Comparison of ENCODE assay signal across 12 mouse cellular contexts in the genomic region with DNA sequence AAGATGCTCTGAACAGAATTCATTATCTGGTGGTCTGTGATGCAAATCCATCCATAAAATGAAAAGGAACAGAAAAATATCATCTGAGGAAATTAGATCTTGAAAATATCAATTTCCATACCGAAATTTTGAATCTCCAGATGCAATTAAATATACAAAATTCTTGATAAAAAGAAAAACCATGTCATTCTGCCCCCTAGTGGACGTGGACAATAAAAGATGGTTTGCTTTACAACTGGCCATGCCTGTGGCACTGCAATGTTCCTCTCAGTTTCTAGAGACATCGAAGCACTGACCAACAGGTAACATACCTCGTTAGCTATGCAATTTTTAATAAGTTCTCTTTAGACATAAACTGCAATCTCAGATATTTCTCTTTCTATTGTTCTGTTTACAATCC.
DNase-seq lines count a peak whose midpoint lies in the region; ATAC-seq and TF ChIP-seq lines count a peak whose summit lies in the region.
"Had no signal": no experiment of that assay in that cellular context is flagged by ENCODE, and none has a peak within 500 bp of the region (broad histone marks: within the 10 kb centered on the region; RNA-seq: fewer than 3 reads in every experiment).

No protein-coding gene starts in this region.

- TF ChIP-seq RAD21 in MEL (IDR thresholded peaks at IDR 0.05; ENCODE audit: low read depth, low read length): peak; percentile 83

- no peak overlapping the region for H3K4me3 ChIP-seq in limb, embryonic 14.5 days (replicated peaks; ENCODE audit: low read length)
- no peak overlapping the region for H3K4me3 ChIP-seq in limb, embryonic 10.5 days
- no peak overlapping the region for H3K4me3 ChIP-seq in MEL (ENCODE audit: control insufficient read depth in 1 of 2, insufficient read depth in 1 of 2, low read depth in 2 of 2, low read length in 2 of 2)

- H3K36me3 ChIP-seq in limb, embryonic 14.5 days (ENCODE audit: control insufficient read depth, insufficient read depth, low read length): no peaks in the 10 kb centered on the region
- H3K36me3 ChIP-seq in limb, embryonic 10.5 days: no peaks in the 10 kb centered on the region
- no peaks in the 10 kb centered on the region; a peak in 2 of 4 replicates for H3K36me3 ChIP-seq in MEL (ENCODE audit: control insufficient read depth in 1 of 2, insufficient read depth in 2 of 2, low read length in 2 of 2)

- DNase-seq in cerebellum, adult 11 months: peak; percentile 12
- no peak for DNase-seq in cerebellum, adult 11-12 months
- peak; percentile 27 for DNase-seq in limb, embryonic 14.5 days (ENCODE audit: low spot score)
- DNase-seq in limb, embryonic 10.5 days (ENCODE audit: low spot score): no peak
- peak; percentile 66 for DNase-seq in MEL (ENCODE audit: low read depth, low spot score)
- DNase-seq in embryo, embryonic 10.5 days (ENCODE audit: low spot score): peak; percentile 50
- no peak for DNase-seq in urinary bladder, postnatal 36 days (ENCODE audit: low spot score in 2 of 2)
- no peak for DNase-seq in ovary, postnatal 10 days (ENCODE audit: low spot score)
- DNase-seq: gastrocnemius, postnatal 36 days; kidney, adult 2 months; lung, adult 18-20 months; thymus, postnatal 14 days had no signal

- no peaks in the 10 kb centered on the region for H3K27me3 ChIP-seq in limb, embryonic 14.5 days (ENCODE audit: control insufficient read depth, insufficient read depth, low read length)
- H3K27me3 ChIP-seq in limb, embryonic 10.5 days (ENCODE audit: low read depth, poor library complexity, severe bottlenecking): no peaks in the 10 kb centered on the region
- H3K27me3 ChIP-seq in MEL (ENCODE audit: control insufficient read depth in 1 of 2, insufficient read depth in 2 of 2, low read length in 2 of 2): no peaks in the 10 kb centered on the region

- H3K27ac ChIP-seq in limb, embryonic 14.5 days (replicated peaks; ENCODE audit: low read depth, low read length): no peak overlapping the region
- H3K27ac ChIP-seq in limb, embryonic 10.5 days: no peak overlapping the region
- no peak overlapping the region for H3K27ac ChIP-seq in MEL (ENCODE audit: control insufficient read depth, low read depth, low read length)

- ATAC-seq in limb, embryonic 14.5 days (ENCODE audit: low FRiP score, low read depth): no peak

- TF ChIP-seq POLR2A in limb, embryonic 14.5 days (IDR thresholded peaks at IDR 0.05; ENCODE audit: borderline replicate concordance, extremely low read depth, insufficient read depth, insufficient read length): no peak
- no peak for TF ChIP-seq POLR2A in MEL (IDR thresholded peaks at IDR 0.05; ENCODE audit: control insufficient read depth in 1 of 2, insufficient read depth in 1 of 2, low read depth in 1 of 2, low read length in 2 of 2, poor library complexity in 1 of 2)

- H3K4me1 ChIP-seq in limb, embryonic 14.5 days (ENCODE audit: control insufficient read depth, insufficient read depth, low read length): no peaks in the 10 kb centered on the region
- H3K4me1 ChIP-seq in limb, embryonic 10.5 days: no peaks in the 10 kb centered on the region
- H3K4me1 ChIP-seq in MEL (ENCODE audit: control insufficient read depth in 1 of 2, insufficient read depth in 2 of 2, low read length in 2 of 2): peaks cover 0 to 3% of the 10 kb centered on the region in 2 experiments; a peak in 1 of 4 replicates

- no peaks in the 10 kb centered on the region for H3K9me3 ChIP-seq in limb, embryonic 14.5 days (ENCODE audit: control insufficient read depth, low read length)
- no peaks in the 10 kb centered on the region for H3K9me3 ChIP-seq in limb, embryonic 10.5 days (replicated peaks)
- H3K9me3 ChIP-seq in MEL (replicated peaks; ENCODE audit: insufficient read depth, low read length): no peaks in the 10 kb centered on the region; the same call in 1 of the 2 replicates

- WGBS in limb, embryonic 14.5 days: 47% methylated on average over 4 of the region's 4 CpGs
- WGBS in limb, embryonic 10.5 days: 51% methylated on average over 4 of the region's 4 CpGs

- H3K79me2 ChIP-seq in MEL (ENCODE audit: control insufficient read depth, insufficient read depth, low read length, poor library complexity): no peaks in the 10 kb centered on the region

- H3K9ac ChIP-seq in limb, embryonic 14.5 days (ENCODE audit: low read depth, low read length, severe bottlenecking): no peak overlapping the region
- H3K9ac ChIP-seq in MEL (ENCODE audit: control insufficient read depth, low read depth, low read length, poor library complexity, severe bottlenecking): no peak overlapping the region

- TF ChIP-seq CTCF in MEL (IDR thresholded peaks at IDR 0.05 in 2 of 3, conservative IDR thresholded peaks at IDR 0.05 in 1 of 3; ENCODE audit: control insufficient read depth in 1 of 3, insufficient read depth in 1 of 3, low read depth in 2 of 3, low read length in 3 of 3, poor library complexity in 1 of 3, severe bottlenecking in 1 of 3): peak; percentile 26 to 73 (median 36)

- TF ChIP-seq EP300 in MEL (IDR thresholded peaks at IDR 0.05; ENCODE audit: low read depth in 1 of 2, low read length in 2 of 2): no peak

- H3K4me2 ChIP-seq in limb, embryonic 14.5 days (replicated peaks; ENCODE audit: low read depth, low read length, severe bottlenecking): no peak overlapping the region

TF ChIP-seq in MEL, 35 proteins besides CTCF, POLR2A, EP300 and RAD21:
- TF ChIP-seq TAL1 (IDR thresholded peaks at IDR 0.05; ENCODE audit: low read length): no peak
- TF ChIP-seq ZC3H11A (IDR thresholded peaks at IDR 0.05; ENCODE audit: low read depth, low read length): peak; percentile 71
- TF ChIP-seq SMC3 (IDR thresholded peaks at IDR 0.05; ENCODE audit: low read depth, low read length): peak; percentile 71
TF ChIP-seq in MEL: peak in this region for 2.

Comparison
In these comparisons a context has a peak if more than half of its experiments do, and no peak if none do; other contexts are left out.
1. DNase-seq: peak in cerebellum, adult 11 months (single experiment), limb, embryonic 14.5 days (single experiment), MEL (single experiment) and embryo, embryonic 10.5 days (single experiment); none in cerebellum, adult 11-12 months (single experiment), limb, embryonic 10.5 days (single experiment), urinary bladder, postnatal 36 days (0 of 2) and ovary, postnatal 10 days (single experiment).